Mouse (Mus musculus): Measurements from ENCODE around the gene Gbp2. TPM values are rescaled to one million over a fixed set of nuclear protein-coding genes. Genes with fewer than 3 reads are reported as not detected.

The Gbp2 gene
- polyA plus RNA-seq (2012; ENCODE audit: insufficient read depth, insufficient read length, missing spikeins): 30.4 and 31.0 TPM in 2 replicates

GRCm38 (mm10) chr3:142620111-142620955 lies at the start of gene Gbp2:
Gene Gbp2 (plus strand): TSS chr3:142620602.
- Histone ChIP-seq H3K4me3 (ENCODE audit: insufficient read depth, low read length) (peak within 1 kb of the TSS; percentile 61), H3K4me1 (ENCODE audit: control insufficient read depth, insufficient read depth, low read length) (peaks cover 5% of the 10 kb centered on the region), H3K27ac (ENCODE audit: insufficient read depth, low read depth, low read length) (peak within 1 kb of the TSS; percentile 48)
- TF ChIP-seq POLR2A (IDR thresholded peaks at IDR 0.05; ENCODE audit: borderline replicate concordance, low read depth, low read length): no peak
- no peak for TF ChIP-seq CTCF (IDR thresholded peaks at IDR 0.05; ENCODE audit: low read depth, low read length)

GRCm38 (mm10) chr3:142570738-142571137 lies 49.7 kb upstream of the Gbp2 start:
- Histone ChIP-seq H3K27ac (ENCODE audit: insufficient read depth, low read depth, low read length) (no peak overlapping the region), H3K4me1 (ENCODE audit: control insufficient read depth, insufficient read depth, low read length) (no peaks in the 10 kb centered on the region), H3K4me3 (ENCODE audit: insufficient read depth, low read length) (no peak overlapping the region)
- TF ChIP-seq CTCF (IDR thresholded peaks at IDR 0.05; ENCODE audit: low read depth, low read length) (no peak), POLR2A (IDR thresholded peaks at IDR 0.05; ENCODE audit: borderline replicate concordance, low read depth, low read length) (no peak)

GRCm38 (mm10) chr3:142577108-142577507 lies 43.3 kb upstream of the Gbp2 start:
- no peak overlapping the region for H3K27ac ChIP-seq (ENCODE audit: insufficient read depth, low read depth, low read length)
- H3K4me3 ChIP-seq (ENCODE audit: insufficient read depth, low read length): no peak overlapping the region
- TF ChIP-seq CTCF (IDR thresholded peaks at IDR 0.05; ENCODE audit: low read depth, low read length) (no peak), POLR2A (IDR thresholded peaks at IDR 0.05; ENCODE audit: borderline replicate concordance, low read depth, low read length) (no peak)
- no peaks in the 10 kb centered on the region for H3K4me1 ChIP-seq (ENCODE audit: control insufficient read depth, insufficient read depth, low read length)

- TF ChIP-seq CTCF (IDR thresholded peaks at IDR 0.05; ENCODE audit: low read depth, low read length): no peak
- H3K4me1 ChIP-seq (ENCODE audit: control insufficient read depth, insufficient read depth, low read length): no peaks in the 10 kb centered on the region
- H3K27ac ChIP-seq (ENCODE audit: insufficient read depth, low read depth, low read length): no peak overlapping the region
- no peak overlapping the region for H3K4me3 ChIP-seq (ENCODE audit: insufficient read depth, low read length)
These were observed 42.1 kb upstream of the Gbp2 start for GRCm38 (mm10) chr3:142578342-142578741.

GRCm38 (mm10) chr3:142583067-142583466 lies 37.3 kb upstream of the Gbp2 start:
- Histone ChIP-seq H3K4me1 (ENCODE audit: control insufficient read depth, insufficient read depth, low read length) (no peaks in the 10 kb centered on the region), H3K4me3 (ENCODE audit: insufficient read depth, low read length) (no peak overlapping the region), H3K27ac (ENCODE audit: insufficient read depth, low read depth, low read length) (no peak overlapping the region)
- no peak for TF ChIP-seq CTCF (IDR thresholded peaks at IDR 0.05; ENCODE audit: low read depth, low read length)
- no peak for TF ChIP-seq POLR2A (IDR thresholded peaks at IDR 0.05; ENCODE audit: borderline replicate concordance, low read depth, low read length)

- no peak overlapping the region for H3K4me3 ChIP-seq (ENCODE audit: insufficient read depth, low read length)
- TF ChIP-seq POLR2A (IDR thresholded peaks at IDR 0.05; ENCODE audit: borderline replicate concordance, low read depth, low read length) (no peak), CTCF (IDR thresholded peaks at IDR 0.05; ENCODE audit: low read depth, low read length) (no peak)
- peaks cover 4% of the 10 kb centered on the region for H3K4me1 ChIP-seq (ENCODE audit: control insufficient read depth, insufficient read depth, low read length)
- no peak overlapping the region for H3K27ac ChIP-seq (ENCODE audit: insufficient read depth, low read depth, low read length)
These were observed 33.0 kb upstream of the Gbp2 start for GRCm38 (mm10) chr3:142587386-142587785.

GRCm38 (mm10) chr3:142588888-142589287 lies 31.5 kb upstream of the Gbp2 start:
- no peak overlapping the region for H3K4me3 ChIP-seq (ENCODE audit: insufficient read depth, low read length)
- TF ChIP-seq CTCF (IDR thresholded peaks at IDR 0.05; ENCODE audit: low read depth, low read length) (no peak), POLR2A (IDR thresholded peaks at IDR 0.05; ENCODE audit: borderline replicate concordance, low read depth, low read length) (no peak)
- no peak overlapping the region for H3K27ac ChIP-seq (ENCODE audit: insufficient read depth, low read depth, low read length)
- H3K4me1 ChIP-seq (ENCODE audit: control insufficient read depth, insufficient read depth, low read length): peaks cover 4% of the 10 kb centered on the region

- peaks cover 4% of the 10 kb centered on the region for H3K4me1 ChIP-seq (ENCODE audit: control insufficient read depth, insufficient read depth, low read length)
- TF ChIP-seq CTCF (IDR thresholded peaks at IDR 0.05; ENCODE audit: low read depth, low read length) (no peak), POLR2A (IDR thresholded peaks at IDR 0.05; ENCODE audit: borderline replicate concordance, low read depth, low read length) (no peak)
- H3K4me3 ChIP-seq (ENCODE audit: insufficient read depth, low read length): no peak overlapping the region
- peak overlapping the region; percentile 27; the same call in 1 of the 2 replicates for H3K27ac ChIP-seq (ENCODE audit: insufficient read depth, low read depth, low read length)
These were observed 29.9 kb upstream of the Gbp2 start for GRCm38 (mm10) chr3:142590431-142591067.

GRCm38 (mm10) chr3:142594547-142594946 lies 25.9 kb upstream of the Gbp2 start, which contains the start of gene Gbp2b:
Gene Gbp2b (plus strand): TSS chr3:142594847.
- peaks cover 4% of the 10 kb centered on the region for H3K4me1 ChIP-seq (ENCODE audit: control insufficient read depth, insufficient read depth, low read length)

GRCm38 (mm10) chr3:142597923-142598322 lies 22.5 kb upstream of the Gbp2 start:
- TF ChIP-seq CTCF (IDR thresholded peaks at IDR 0.05; ENCODE audit: low read depth, low read length): no peak
- no peak for TF ChIP-seq POLR2A (IDR thresholded peaks at IDR 0.05; ENCODE audit: borderline replicate concordance, low read depth, low read length)

More at GRCm38 (mm10) chr3:142594547-142594946, 25.9 kb upstream of the Gbp2 start, which contains the start of gene Gbp2b:
- no peak within 1 kb of the TSS for H3K27ac ChIP-seq (ENCODE audit: insufficient read depth, low read depth, low read length)
- no peak within 1 kb of the TSS for H3K4me3 ChIP-seq (ENCODE audit: insufficient read depth, low read length)
- TF ChIP-seq POLR2A (IDR thresholded peaks at IDR 0.05; ENCODE audit: borderline replicate concordance, low read depth, low read length) (no peak), CTCF (IDR thresholded peaks at IDR 0.05; ENCODE audit: low read depth, low read length) (no peak)

More at GRCm38 (mm10) chr3:142597923-142598322, 22.5 kb upstream of the Gbp2 start:
- Histone ChIP-seq H3K4me1 (ENCODE audit: control insufficient read depth, insufficient read depth, low read length) (no peaks in the 10 kb centered on the region), H3K27ac (ENCODE audit: insufficient read depth, low read depth, low read length) (no peak overlapping the region), H3K4me3 (ENCODE audit: insufficient read depth, low read length) (no peak overlapping the region)
